9 mouse cellular contexts compared by ENCODE assay signal in genomic region chr14:25701986-25702385, GRCm38 (mm10). TPM values are rescaled to one million over a fixed set of nuclear protein-coding genes. Genes with fewer than 3 reads are reported as not detected.
DNase-seq lines count a peak whose midpoint lies in the region; ATAC-seq and TF ChIP-seq lines count a peak whose summit lies in the region.
"Had no signal": no experiment of that assay in that cellular context is flagged by ENCODE, and none has a peak within 500 bp of the region (broad histone marks: within the 10 kb centered on the region; RNA-seq: fewer than 3 reads in every experiment).

No protein-coding gene starts in this region.

- no peak for TF ChIP-seq CTCF in thymus, adult 2 months (IDR thresholded peaks at IDR 0.05; ENCODE audit: borderline replicate concordance, control insufficient read depth, extremely low read depth, insufficient read depth, low read length, poor library complexity)
- peak; percentile 42 for TF ChIP-seq CTCF in olfactory bulb, adult 2 months (IDR thresholded peaks at IDR 0.05; ENCODE audit: insufficient read depth, low read depth, low read length)

- H3K27me3 ChIP-seq in heart, embryonic 16.5 days (ENCODE audit: control insufficient read depth, insufficient read depth, low read length) = no peaks in the 10 kb centered on the region
- no peaks in the 10 kb centered on the region for H3K27me3 ChIP-seq in thymus, adult 2 months (ENCODE audit: control insufficient read depth, insufficient read depth, low read length)
- H3K27me3 ChIP-seq: limb, embryonic 12.5 days had no signal

- DNase-seq in heart, adult 9 months (ENCODE audit: low spot score in 2 of 2) = no peak
- peak; percentile 51 for DNase-seq in thymus, adult 2 months
- DNase-seq in thymus, adult 18-20 months = no peak
- no peak for DNase-seq in gastrocnemius, adult 18-20 months (ENCODE audit: low spot score)
- DNase-seq in urinary bladder, adult 2 months (ENCODE audit: low spot score) = no peak

- 0 out of 2 replicates have a peak, but pooled peaks have one; percentile 32 for ATAC-seq in heart, embryonic 16.5 days (replicated peaks; ENCODE audit: extremely low read depth, insufficient read depth, low FRiP score)
- peak; percentile 79 for ATAC-seq in granulocyte monocyte progenitor cell, adult 5-6 weeks (replicated peaks; ENCODE audit: poor library complexity, severe bottlenecking)

- H3K4me1 ChIP-seq in heart, embryonic 16.5 days (ENCODE audit: control insufficient read depth, insufficient read depth, low read length) = peaks cover 2% of the 10 kb centered on the region; the same call in 1 of the 2 replicates
- H3K4me1 ChIP-seq in thymus, adult 2 months (replicated peaks; ENCODE audit: control insufficient read depth, insufficient read depth, low read length) = no peaks in the 10 kb centered on the region
- H3K4me1 ChIP-seq in olfactory bulb, adult 2 months (ENCODE audit: control insufficient read depth, insufficient read depth, low read length) = 0 out of 2 replicates have a peak, but pooled peaks cover 2% of the 10 kb centered on the region
- H3K4me1 ChIP-seq: limb, embryonic 12.5 days had no signal

- peaks cover 33% of the 10 kb centered on the region for H3K36me3 ChIP-seq in heart, embryonic 16.5 days (ENCODE audit: control insufficient read depth, insufficient read depth)
- H3K36me3 ChIP-seq in thymus, adult 2 months (ENCODE audit: control insufficient read depth, insufficient read depth, low read length) = peaks cover 14% of the 10 kb centered on the region; the same call in 1 of the 2 replicates

- H3K9ac ChIP-seq in heart, embryonic 16.5 days (ENCODE audit: low read length) = no peak overlapping the region
- H3K9ac ChIP-seq: limb, embryonic 12.5 days had no signal

- no peak overlapping the region for H3K4me2 ChIP-seq in heart, embryonic 16.5 days (ENCODE audit: low read depth, low read length)
- H3K4me2 ChIP-seq: limb, embryonic 12.5 days had no signal

- no peaks in the 10 kb centered on the region for H3K9me3 ChIP-seq in heart, embryonic 16.5 days (replicated peaks; ENCODE audit: control insufficient read depth, low read length)
- H3K9me3 ChIP-seq: limb, embryonic 12.5 days had no signal

- 0 out of 2 replicates have a peak overlapping the region, but pooled peaks have one; percentile 27 for H3K27ac ChIP-seq in heart, embryonic 16.5 days (ENCODE audit: low read length)
- no peak overlapping the region for H3K27ac ChIP-seq in thymus, adult 2 months (ENCODE audit: control insufficient read depth, insufficient read depth, low read length)
- no peak overlapping the region for H3K27ac ChIP-seq in olfactory bulb, adult 2 months (ENCODE audit: insufficient read depth, low read depth, low read length)
- H3K27ac ChIP-seq: limb, embryonic 12.5 days had no signal

- no peak for TF ChIP-seq POLR2A in thymus, adult 2 months (IDR thresholded peaks at IDR 0.05; ENCODE audit: control insufficient read depth, extremely low read depth, insufficient read depth, low read length, poor library complexity)
- TF ChIP-seq POLR2A in olfactory bulb, adult 2 months (IDR thresholded peaks at IDR 0.05; ENCODE audit: insufficient read depth, low read depth, low read length) = no peak

- no peak overlapping the region for H3K4me3 ChIP-seq in heart, embryonic 16.5 days (ENCODE audit: low read length)
- H3K4me3 ChIP-seq in thymus, adult 2 months (ENCODE audit: control insufficient read depth, insufficient read depth, low read length) = no peak overlapping the region
- H3K4me3 ChIP-seq in olfactory bulb, adult 2 months (ENCODE audit: insufficient read depth, low read depth, low read length) = no peak overlapping the region
- H3K4me3 ChIP-seq: limb, embryonic 12.5 days had no signal

RNA-seq across cellular contexts. Expression of gene Ppif, which starts 8.0 kb away (rescaled TPM):
- polyA plus RNA-seq in heart, embryonic 16.5 days (2015; fragmentation: Nextera tagmentation; extraction: Ambion mirVana) = 118 and 121 TPM in 2 replicates
- polyA plus RNA-seq in thymus, adult 2 months (2012; rRNA removed) = 105 and 108 TPM in 2 replicates
- total RNA-seq in granulocyte monocyte progenitor cell, adult 5-6 weeks (2014; fragmentation: Nextera tagmentation) = 91.9 and 93.5 TPM in 2 replicates
- total RNA-seq in granulocyte monocyte progenitor cell, adult 5-6 weeks (2017) = 21.8 and 23.8 TPM in 2 replicates
- polyA plus RNA-seq in olfactory bulb, adult 2 months (2012; ENCODE audit: insufficient read depth, insufficient read length, low replicate concordance, missing spikeins) = not detected in 2 replicates
- 10 to 100 TPM; 27.3 to 33.8 TPM for total RNA-seq in gastrocnemius, adult 18-20 months (2021)
- polyA plus RNA-seq in urinary bladder, adult 2 months (2012; rRNA removed) = 21.2 and 27.2 TPM in 2 replicates

Comparison
In these comparisons a context has a peak if more than half of its experiments do, and no peak if none do; other contexts are left out.
1. RNA of gene Ppif, which starts 8.0 kb away (polyA plus RNA-seq): 118 to 121 TPM in heart, embryonic 16.5 days, 105 to 108 TPM in thymus, adult 2 months and 21.2 to 27.2 TPM in urinary bladder, adult 2 months; not detected in olfactory bulb, adult 2 months; every median in the first group is over 10 times any median in the second.